16 mouse cellular contexts compared by ENCODE assay signal in genomic region chr15:83781304-83781703, GRCm38 (mm10). TPM values are rescaled to one million over a fixed set of nuclear protein-coding genes. Genes with fewer than 3 reads are reported as not detected.
A peak's percentile ranks its signal among the peaks of the same experiment; 100 is the strongest.
DNase-seq lines count a peak whose midpoint lies in the region; ATAC-seq lines count a peak whose summit lies in the region.
"Had no signal": no experiment of that assay in that cellular context is flagged by ENCODE, and none has a peak within 500 bp of the region (broad histone marks: within the 10 kb centered on the region; RNA-seq: fewer than 3 reads in every experiment).

No protein-coding gene starts in this region.

- no peak for ATAC-seq in midbrain, embryonic 13.5 days
- no peak for ATAC-seq in midbrain, embryonic 11.5 days (ENCODE audit: low FRiP score)
- ATAC-seq in embryonic facial prominence, embryonic 13.5 days (ENCODE audit: insufficient number of reproducible peaks, insufficient read depth, low FRiP score, low TSS enrichment, low read depth): no peak
- peak; percentile 77 for ATAC-seq in forebrain, embryonic 15.5 days (replicated peaks)
- ATAC-seq in neural tube, embryonic 15.5 days (ENCODE audit: low FRiP score): no peak
- ATAC-seq: intestine, embryonic 15.5 days had no signal

- H3K9ac ChIP-seq in midbrain, embryonic 13.5 days (replicated peaks): no peak overlapping the region
- no peak overlapping the region for H3K9ac ChIP-seq in midbrain, embryonic 11.5 days (ENCODE audit: low read length)
- H3K9ac ChIP-seq in embryonic facial prominence, embryonic 13.5 days: no peak overlapping the region
- peak overlapping the region; percentile 81 for H3K9ac ChIP-seq in forebrain, embryonic 15.5 days (replicated peaks)
- H3K9ac ChIP-seq in neural tube, embryonic 15.5 days (replicated peaks): no peak overlapping the region
- H3K9ac ChIP-seq: intestine, embryonic 15.5 days; limb, embryonic 15.5 days had no signal

- H3K4me1 ChIP-seq in midbrain, embryonic 13.5 days (replicated peaks): peaks cover 19% of the 10 kb centered on the region
- 0 out of 2 replicates have a peak, but pooled peaks cover 3% of the 10 kb centered on the region for H3K4me1 ChIP-seq in midbrain, embryonic 11.5 days (ENCODE audit: control insufficient read depth, insufficient read depth, low read length)
- peaks cover 20% of the 10 kb centered on the region for H3K4me1 ChIP-seq in embryonic facial prominence, embryonic 13.5 days
- peaks cover 75% of the 10 kb centered on the region for H3K4me1 ChIP-seq in forebrain, embryonic 15.5 days
- peaks cover 17% of the 10 kb centered on the region for H3K4me1 ChIP-seq in neural tube, embryonic 15.5 days
- H3K4me1 ChIP-seq: intestine, embryonic 15.5 days had no signal

- no peak for DNase-seq in midbrain, embryonic 11.5 days (ENCODE audit: low spot score, missing footprints)
- no peak for DNase-seq in thymus, postnatal 36 days
- no peak for DNase-seq in kidney, adult 9 months
- DNase-seq: adrenal gland, adult 8-10 months; gastrocnemius, adult 2 months; lung, adult 2 months had no signal

- no peaks in the 10 kb centered on the region for H3K9me3 ChIP-seq in midbrain, embryonic 13.5 days
- no peaks in the 10 kb centered on the region for H3K9me3 ChIP-seq in midbrain, embryonic 11.5 days (ENCODE audit: control insufficient read depth, low read length)
- H3K9me3 ChIP-seq in embryonic facial prominence, embryonic 13.5 days: no peaks in the 10 kb centered on the region
- no peaks in the 10 kb centered on the region for H3K9me3 ChIP-seq in forebrain, embryonic 15.5 days
- no peaks in the 10 kb centered on the region for H3K9me3 ChIP-seq in neural tube, embryonic 15.5 days (replicated peaks)
- H3K9me3 ChIP-seq: intestine, embryonic 15.5 days; limb, embryonic 15.5 days had no signal

- no peaks in the 10 kb centered on the region for H3K36me3 ChIP-seq in midbrain, embryonic 13.5 days
- H3K36me3 ChIP-seq in midbrain, embryonic 11.5 days (ENCODE audit: control insufficient read depth, insufficient read depth, low read length): no peaks in the 10 kb centered on the region
- H3K36me3 ChIP-seq in embryonic facial prominence, embryonic 13.5 days: no peaks in the 10 kb centered on the region
- H3K36me3 ChIP-seq in forebrain, embryonic 15.5 days: no peaks in the 10 kb centered on the region
- H3K36me3 ChIP-seq in neural tube, embryonic 15.5 days: no peaks in the 10 kb centered on the region
- H3K36me3 ChIP-seq: G1E; intestine, embryonic 15.5 days; limb, embryonic 15.5 days had no signal

- H3K4me3 ChIP-seq in midbrain, embryonic 13.5 days (replicated peaks): 0 out of 2 replicates have a peak overlapping the region, but pooled peaks have one; percentile 1
- H3K4me3 ChIP-seq in midbrain, embryonic 11.5 days (ENCODE audit: low read depth, low read length): no peak overlapping the region
- no peak overlapping the region for H3K4me3 ChIP-seq in embryonic facial prominence, embryonic 13.5 days
- H3K4me3 ChIP-seq in forebrain, embryonic 15.5 days: peak overlapping the region; percentile 80
- peak overlapping the region; percentile 67 for H3K4me3 ChIP-seq in neural tube, embryonic 15.5 days (replicated peaks)
- H3K4me3 ChIP-seq: gastrocnemius, adult 2 months; intestine, embryonic 15.5 days had no signal

- H3K4me2 ChIP-seq in midbrain, embryonic 13.5 days (replicated peaks): peak overlapping the region; percentile 92
- no peak overlapping the region for H3K4me2 ChIP-seq in midbrain, embryonic 11.5 days
- peak overlapping the region; percentile 91 for H3K4me2 ChIP-seq in embryonic facial prominence, embryonic 13.5 days
- peak overlapping the region; percentile 80 for H3K4me2 ChIP-seq in forebrain, embryonic 15.5 days (replicated peaks)
- H3K4me2 ChIP-seq in neural tube, embryonic 15.5 days: peak overlapping the region; percentile 94

- no peak overlapping the region for H3K27ac ChIP-seq in midbrain, embryonic 13.5 days
- no peak overlapping the region for H3K27ac ChIP-seq in midbrain, embryonic 11.5 days (ENCODE audit: low read depth, low read length)
- no peak overlapping the region for H3K27ac ChIP-seq in embryonic facial prominence, embryonic 13.5 days
- H3K27ac ChIP-seq in forebrain, embryonic 15.5 days (replicated peaks): peak overlapping the region; percentile 95
- H3K27ac ChIP-seq in neural tube, embryonic 15.5 days (replicated peaks): no peak overlapping the region
- H3K27ac ChIP-seq: gastrocnemius, adult 2 months; intestine, embryonic 15.5 days; limb, embryonic 15.5 days; macrophage had no signal

- 73% methylated on average over 11 of the region's 11 CpGs for WGBS in midbrain, embryonic 13.5 days
- 75% methylated on average over 11 of the region's 11 CpGs for WGBS in midbrain, embryonic 11.5 days
- 70% methylated on average over 11 of the region's 11 CpGs for WGBS in embryonic facial prominence, embryonic 13.5 days
- WGBS in forebrain, embryonic 15.5 days: 22% methylated on average over 11 of the region's 11 CpGs
- 59% methylated on average over 11 of the region's 11 CpGs for WGBS in neural tube, embryonic 15.5 days

- peaks cover 53% of the 10 kb centered on the region for H3K27me3 ChIP-seq in midbrain, embryonic 13.5 days
- peaks cover 18% of the 10 kb centered on the region for H3K27me3 ChIP-seq in midbrain, embryonic 11.5 days (ENCODE audit: control insufficient read depth, insufficient read depth, low read length)
- peaks cover 52% of the 10 kb centered on the region for H3K27me3 ChIP-seq in embryonic facial prominence, embryonic 13.5 days
- no peaks in the 10 kb centered on the region for H3K27me3 ChIP-seq in forebrain, embryonic 15.5 days
- peaks cover 18% of the 10 kb centered on the region for H3K27me3 ChIP-seq in neural tube, embryonic 15.5 days (replicated peaks)

RNA-seq across cellular contexts. Expression of gene Mpped1, which starts 2.0 kb away (rescaled TPM):
- 10.0 and 18.2 TPM in 2 replicates for polyA plus RNA-seq in midbrain, embryonic 13.5 days (2015; fragmentation: Nextera tagmentation; extraction: Ambion mirVana)
- polyA plus RNA-seq in midbrain, embryonic 11.5 days (2014; fragmentation: Nextera tagmentation; extraction: Ambion mirVana): 6.3 and 8.0 TPM in 2 replicates
- polyA plus RNA-seq in embryonic facial prominence, embryonic 13.5 days (2015; fragmentation: Nextera tagmentation; extraction: Ambion mirVana): 12.1 and 12.8 TPM in 2 replicates
- 323 and 347 TPM in 2 replicates for polyA plus RNA-seq in forebrain, embryonic 15.5 days (2015; fragmentation: Nextera tagmentation; extraction: Ambion mirVana)
- 28.1 and 31.7 TPM in 2 replicates for polyA plus RNA-seq in neural tube, embryonic 15.5 days (2015; fragmentation: Nextera tagmentation; extraction: Ambion mirVana)
- polyA plus RNA-seq: G1E; heart, postnatal 0 days; lung, adult 2 months; macrophage; urinary bladder, adult 2 months had no signal

RNA-seq across cellular contexts. Expression of gene Scube1, which starts 56.5 kb away (rescaled TPM):
- 15.5 and 16.7 TPM in 2 replicates for polyA plus RNA-seq in midbrain, embryonic 13.5 days (2015; fragmentation: Nextera tagmentation; extraction: Ambion mirVana)
- 27.8 and 31.4 TPM in 2 replicates for polyA plus RNA-seq in midbrain, embryonic 11.5 days (2014; fragmentation: Nextera tagmentation; extraction: Ambion mirVana)
- polyA plus RNA-seq in embryonic facial prominence, embryonic 13.5 days (2015; fragmentation: Nextera tagmentation; extraction: Ambion mirVana): 22.9 and 24.1 TPM in 2 replicates
- polyA plus RNA-seq in forebrain, embryonic 15.5 days (2015; fragmentation: Nextera tagmentation; extraction: Ambion mirVana): 17.9 and 20.9 TPM in 2 replicates
- 9.1 and 10.4 TPM in 2 replicates for polyA plus RNA-seq in neural tube, embryonic 15.5 days (2015; fragmentation: Nextera tagmentation; extraction: Ambion mirVana)
- polyA plus RNA-seq: G1E, macrophage had no signal

Comparison
In these comparisons a context has a peak if more than half of its experiments do, and no peak if none do; other contexts are left out.
1. H3K4me3 ChIP-seq: peak in midbrain, embryonic 13.5 days (single experiment), forebrain, embryonic 15.5 days (single experiment) and neural tube, embryonic 15.5 days (single experiment); none in midbrain, embryonic 11.5 days (single experiment) and embryonic facial prominence, embryonic 13.5 days (single experiment).